Mouse (Mus musculus) lung, embryonic 15.5 days (tissue): ENCODE measurements at regions not wholly inside any gene's neighbourhood (a gene's known extent, or its start where the extent isn't known, plus 50 kb on each side); places are given as distances from the start of the nearest gene placed in this dataset.
"Not testable (repeated sequence)": the region's sequence is repeated elsewhere in the genome, so short reads cannot be mapped to it uniquely, and the experiment has no call there.

Source experiments
- ATAC-seq: fragments of 200-750 bp; cut with Nextera tagmentation; 2 replicates; pipeline ENCODE4 v1.8.0; 2017; ENCODE audit warnings: moderate number of reproducible peaks, borderline replicate concordance; ENCODE audit not compliant: low FRiP score, low TSS enrichment; ENCODE audit errors: extremely low read depth
- H3K27ac ChIP-seq: fragments of 300-500 bp; sonication (generic); 2 replicates; pipeline ENCODE4 v1.5.1; 2015; ENCODE audit warnings: moderate library complexity, mild to moderate bottlenecking, inconsistent platforms
- H3K27me3 ChIP-seq: fragments of 300-500 bp; sonication (generic); 2 replicates; pipeline ENCODE4 v1.6.1; 2015; ENCODE audit warnings: inconsistent platforms
- H3K36me3 ChIP-seq: fragments of 300-500 bp; sonication (generic); 2 replicates; pipeline ENCODE4 v1.6.1; 2015; ENCODE audit warnings: inconsistent platforms
- H3K4me1 ChIP-seq: fragments of 300-500 bp; sonication (generic); 2 replicates; pipeline ENCODE4 v1.6.1; 2015; ENCODE audit warnings: inconsistent platforms
- H3K4me2 ChIP-seq: fragments of 300-500 bp; sonication (generic); 2 replicates; pipeline ENCODE4 v1.6.1; 2015; ENCODE audit warnings: inconsistent platforms, mild to moderate bottlenecking, moderate library complexity
- H3K4me3 ChIP-seq: fragments of 300-500 bp; sonication (generic); 2 replicates; pipeline ENCODE4 v1.5.1; 2015; ENCODE audit warnings: mild to moderate bottlenecking, inconsistent platforms
- H3K9ac ChIP-seq: fragments of 300-500 bp; sonication (generic); 2 replicates; pipeline ENCODE4 v1.6.1; 2015; ENCODE audit warnings: inconsistent platforms
- H3K9me3 ChIP-seq: fragments of 300-500 bp; sonication (generic); 2 replicates; pipeline ENCODE4 v1.6.1; 2016; ENCODE audit warnings: inconsistent platforms
- WGBS: fragments of 180-500 bp; shearing (Covaris S2); methylation state at CpG from one replicate; pipeline ENCODE4 v1.1.7; 2015; 5-methylcytosine and 5-hydroxymethylcytosine counted together

GRCm38 (mm10) chr4:31343312-31344248 is 620.3 kb upstream of the Map3k7 start:
- peak; percentile 64; the same call in 1 of the 2 replicates for ATAC-seq
- Histone ChIP-seq H3K9me3 (no peaks in the 10 kb centered on the region), H3K27me3 (no peaks in the 10 kb centered on the region), H3K4me1 (no peaks in the 10 kb centered on the region), H3K4me2 (no peak overlapping the region), H3K27ac (no peak overlapping the region), H3K36me3 (no peaks in the 10 kb centered on the region), H3K9ac (no peak overlapping the region), H3K4me3 (no peak overlapping the region)
- 36% methylated on average over 5 of the region's 5 CpGs for WGBS

DNA sequence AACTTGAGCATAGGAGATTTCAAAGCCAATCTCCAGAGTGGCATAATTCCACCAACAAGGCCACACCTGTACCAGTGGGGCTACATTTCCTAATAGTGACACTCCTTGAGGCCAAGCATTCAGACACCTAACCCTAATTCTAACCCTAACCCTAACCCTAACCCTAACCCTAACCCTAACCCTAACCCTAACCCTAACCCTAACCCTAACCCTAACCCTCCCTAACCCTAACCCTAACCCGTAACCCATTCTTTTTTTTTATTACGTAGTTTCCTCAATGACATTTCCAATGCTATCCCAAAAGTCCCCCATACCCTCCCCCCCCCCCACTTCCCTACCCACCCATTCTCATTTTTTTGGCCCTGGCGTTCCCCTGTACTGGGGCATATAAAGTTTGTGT is 609.9 kb upstream of the Map3k7 start:
- not testable (repeated sequence) for ATAC-seq, H3K27me3 ChIP-seq, H3K36me3 ChIP-seq, H3K4me3 ChIP-seq, H3K9me3 ChIP-seq, H3K4me1 ChIP-seq, H3K27ac ChIP-seq, H3K4me2 ChIP-seq, H3K9ac ChIP-seq
- WGBS, result 75% methylated on average over 3 of the region's 3 CpGs

DNA sequence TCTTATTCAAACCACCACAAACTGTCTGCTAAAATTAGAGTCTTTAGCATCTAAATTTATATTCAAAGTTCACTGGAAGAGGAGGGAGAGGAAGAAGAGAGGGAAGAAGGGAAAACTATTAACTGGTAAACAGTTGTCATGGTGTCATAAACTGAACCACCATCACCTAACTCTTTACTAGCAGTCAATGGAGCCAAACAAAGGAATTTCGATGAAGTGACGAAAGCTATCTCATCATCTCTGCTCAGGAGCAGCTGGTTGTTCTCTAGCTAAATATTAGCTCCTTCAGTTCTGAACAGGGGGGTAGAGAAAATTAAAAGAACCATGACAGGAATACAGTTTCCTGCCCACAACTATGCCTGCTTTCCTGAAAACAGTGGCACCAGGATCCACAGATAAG is 608.9 kb upstream of the Map3k7 start:
- H3K9ac ChIP-seq, result no peak overlapping the region
- no peaks in the 10 kb centered on the region for H3K27me3 ChIP-seq
- no peaks in the 10 kb centered on the region for H3K36me3 ChIP-seq
- ATAC-seq, result peak; percentile 62
- no peaks in the 10 kb centered on the region for H3K9me3 ChIP-seq
- no peak overlapping the region for H3K4me2 ChIP-seq
- no peak overlapping the region for H3K27ac ChIP-seq
- H3K4me1 ChIP-seq, result no peaks in the 10 kb centered on the region
- no peak overlapping the region for H3K4me3 ChIP-seq
- 50% methylated on average over 2 of the region's 2 CpGs for WGBS

DNA sequence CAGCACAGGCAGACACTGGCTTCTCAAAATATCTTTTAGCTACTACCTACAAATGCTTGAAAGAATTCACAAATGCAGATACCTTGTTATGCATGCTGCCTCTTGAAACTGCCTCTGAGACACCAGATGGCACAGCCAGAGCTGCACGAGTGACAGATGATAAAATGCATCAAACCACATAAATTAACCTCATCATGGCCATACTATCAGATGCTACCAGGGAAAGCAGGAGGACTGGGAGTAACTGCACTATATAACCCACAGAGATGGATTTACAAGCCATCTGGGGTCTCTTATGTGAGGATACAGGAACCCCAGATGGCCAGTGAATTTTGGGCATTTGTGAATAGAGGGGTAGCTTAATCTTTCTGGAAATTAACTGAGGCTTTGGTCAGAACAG is 597.7 kb upstream of the Map3k7 start:
- Histone ChIP-seq H3K4me3 (no peak overlapping the region), H3K9ac (no peak overlapping the region), H3K4me2 (no peak overlapping the region), H3K27me3 (no peaks in the 10 kb centered on the region), H3K4me1 (no peaks in the 10 kb centered on the region), H3K27ac (no peak overlapping the region), H3K9me3 (no peaks in the 10 kb centered on the region), H3K36me3 (no peaks in the 10 kb centered on the region)
- ATAC-seq, result no peak
- 54% methylated on average over 1 of the region's 1 CpGs for WGBS

- no peaks in the 10 kb centered on the region for H3K27me3 ChIP-seq
- WGBS, result 57% methylated on average over 5 of the region's 5 CpGs
- ATAC-seq, result no peak
Measured at GRCm38 (mm10) chr4:31367031-31367430, 596.9 kb upstream of the Map3k7 start.

GRCm38 (mm10) chr4:31370062-31370461 is 593.8 kb upstream of the Map3k7 start:
- Histone ChIP-seq H3K4me2 (no peak overlapping the region), H3K9me3 (no peaks in the 10 kb centered on the region), H3K9ac (no peak overlapping the region), H3K4me3 (no peak overlapping the region), H3K27ac (no peak overlapping the region), H3K36me3 (no peaks in the 10 kb centered on the region), H3K4me1 (no peaks in the 10 kb centered on the region), H3K27me3 (no peaks in the 10 kb centered on the region)
- ATAC-seq, result no peak
- 59% methylated on average over 7 of the region's 7 CpGs for WGBS

More at GRCm38 (mm10) chr4:31367031-31367430, 596.9 kb upstream of the Map3k7 start:
- no peaks in the 10 kb centered on the region for H3K9me3 ChIP-seq
- H3K9ac ChIP-seq, result no peak overlapping the region
- H3K4me2 ChIP-seq, result no peak overlapping the region
- no peaks in the 10 kb centered on the region for H3K4me1 ChIP-seq
- no peaks in the 10 kb centered on the region for H3K36me3 ChIP-seq
- no peak overlapping the region for H3K4me3 ChIP-seq
- no peak overlapping the region for H3K27ac ChIP-seq

DNA sequence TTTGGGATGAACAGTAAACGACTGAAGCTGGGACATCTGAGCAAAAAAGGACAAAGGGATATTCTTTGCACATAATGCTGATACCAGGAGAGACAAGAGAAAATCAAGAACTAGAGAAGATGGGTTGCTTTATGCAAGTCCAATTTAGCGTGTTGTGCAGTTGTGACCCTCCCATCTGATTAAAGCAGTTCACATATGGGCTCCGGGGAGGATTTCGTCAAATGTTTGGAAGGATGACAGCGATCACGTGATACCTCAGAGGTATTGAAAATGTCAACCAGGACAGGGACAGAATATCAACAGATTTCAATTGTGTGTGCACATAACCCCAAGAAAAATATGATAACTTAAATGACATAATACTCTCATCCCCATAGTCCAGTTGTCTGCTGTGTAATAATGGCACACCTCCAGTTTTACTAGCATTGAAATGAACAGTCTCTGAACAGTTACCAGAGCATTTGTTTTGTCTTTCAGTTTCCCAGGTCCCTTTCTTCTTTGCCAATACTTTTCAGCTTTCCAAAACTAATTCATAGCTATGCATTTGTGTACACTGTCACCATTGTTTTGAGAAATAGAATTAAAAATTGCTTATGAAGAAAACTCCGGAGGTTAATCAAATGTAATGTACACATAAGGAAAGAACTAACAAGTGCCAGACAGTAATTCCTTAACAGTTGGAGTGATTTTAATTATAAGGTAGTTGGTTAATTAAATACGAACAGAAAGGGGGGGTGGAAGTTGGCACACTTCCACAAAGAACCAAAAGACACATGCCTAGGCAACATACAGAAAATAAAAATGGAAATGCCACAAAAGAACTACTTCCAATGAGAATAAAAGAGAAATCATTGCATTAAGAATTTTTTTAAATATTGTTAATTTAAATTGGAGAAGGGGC is 582.6 kb upstream of the Map3k7 start:
- H3K27me3 ChIP-seq, result no peaks in the 10 kb centered on the region
- no peak overlapping the region for H3K9ac ChIP-seq
- H3K4me3 ChIP-seq, result no peak overlapping the region
- no peaks in the 10 kb centered on the region for H3K9me3 ChIP-seq
- no peak overlapping the region for H3K4me2 ChIP-seq
- 88% methylated on average over 8 of the region's 8 CpGs for whole genome bisulfite sequencing
- no peak for ATAC-seq
- no peaks in the 10 kb centered on the region for H3K4me1 ChIP-seq
- H3K27ac ChIP-seq, result no peak overlapping the region
- no peaks in the 10 kb centered on the region for H3K36me3 ChIP-seq

- Histone ChIP-seq H3K4me3 (no peak overlapping the region), H3K9ac (no peak overlapping the region), H3K4me1 (no peaks in the 10 kb centered on the region), H3K27ac (no peak overlapping the region), H3K27me3 (no peaks in the 10 kb centered on the region), H3K9me3 (no peaks in the 10 kb centered on the region), H3K36me3 (no peaks in the 10 kb centered on the region), H3K4me2 (no peak overlapping the region)
- 50% methylated on average over 4 of the region's 4 CpGs for WGBS
- no peak for ATAC-seq
Measured at GRCm38 (mm10) chr4:31392932-31393632, 570.8 kb upstream of the Map3k7 start.

GRCm38 (mm10) chr4:31395538-31395937 is 568.4 kb upstream of the Map3k7 start:
- H3K27ac ChIP-seq, result no peak overlapping the region
- H3K9ac ChIP-seq, result no peak overlapping the region
- ATAC-seq, result no peak
- no peak overlapping the region for H3K4me3 ChIP-seq
- H3K27me3 ChIP-seq, result no peaks in the 10 kb centered on the region
- H3K36me3 ChIP-seq, result no peaks in the 10 kb centered on the region
- no peaks in the 10 kb centered on the region for H3K9me3 ChIP-seq
- H3K4me1 ChIP-seq, result no peaks in the 10 kb centered on the region
- H3K4me2 ChIP-seq, result no peak overlapping the region
- 54% methylated on average over 4 of the region's 4 CpGs for WGBS

GRCm38 (mm10) chr4:31403976-31404375 is 559.9 kb upstream of the Map3k7 start:
- peaks cover 15% of the 10 kb centered on the region for H3K4me1 ChIP-seq
- H3K27me3 ChIP-seq, result no peaks in the 10 kb centered on the region
- no peak for ATAC-seq
- no peaks in the 10 kb centered on the region for H3K36me3 ChIP-seq
- no peak overlapping the region for H3K9ac ChIP-seq
- H3K9me3 ChIP-seq, result no peaks in the 10 kb centered on the region
- H3K4me3 ChIP-seq, result no peak overlapping the region
- no peak overlapping the region for H3K4me2 ChIP-seq
- WGBS, result 72% methylated on average over 8 of the region's 8 CpGs
- H3K27ac ChIP-seq, result 0 out of 2 replicates have a peak overlapping the region, but pooled peaks have one; percentile 56

DNA sequence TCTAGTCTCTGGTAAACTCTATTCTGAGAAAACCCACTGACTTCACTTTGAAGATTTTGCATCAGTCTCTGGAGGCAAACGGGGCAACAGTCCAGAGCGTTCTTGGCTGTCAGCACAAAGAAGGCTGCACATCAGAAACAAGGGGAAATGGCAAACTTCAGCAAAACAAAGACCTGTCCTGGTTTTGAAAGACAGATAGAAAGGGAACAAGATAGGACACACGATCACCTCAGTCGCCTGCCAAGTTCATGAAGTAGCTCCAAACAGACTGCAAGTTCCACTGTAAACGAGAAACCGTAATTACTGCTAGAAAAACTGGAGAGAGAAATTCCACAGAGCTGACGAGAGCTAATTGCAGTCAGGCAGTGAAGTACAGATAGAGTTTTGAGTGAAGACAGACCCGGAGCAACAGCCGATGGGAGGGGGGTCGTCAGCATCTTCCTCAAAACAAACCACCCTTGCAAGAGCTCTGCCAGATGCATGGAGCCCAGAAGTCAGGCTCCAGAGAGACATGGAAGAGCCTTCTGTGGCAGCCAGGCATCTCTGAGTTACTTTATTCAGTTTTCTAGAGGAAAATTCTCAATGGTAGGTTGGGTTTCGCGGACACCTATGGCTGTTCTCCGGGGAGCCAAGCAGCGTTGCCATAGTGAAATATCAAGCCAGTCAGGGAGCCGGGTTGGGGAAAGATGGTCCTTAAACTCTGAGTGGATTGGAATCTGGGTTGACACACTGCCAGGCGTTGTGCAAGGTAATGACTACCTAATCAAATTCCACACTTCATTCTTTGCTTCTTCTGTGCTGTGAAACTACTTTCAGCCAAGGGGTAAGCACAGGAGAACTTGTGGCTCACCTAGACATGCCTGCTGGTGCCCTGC is 558.8 kb upstream of the Map3k7 start:
- Histone ChIP-seq H3K27ac (peak overlapping the region; percentile 56), H3K4me1 (peaks cover 15% of the 10 kb centered on the region), H3K36me3 (no peaks in the 10 kb centered on the region), H3K9ac (no peak overlapping the region), H3K4me2 (peak overlapping the region; percentile 30), H3K9me3 (no peaks in the 10 kb centered on the region), H3K4me3 (no peak overlapping the region), H3K27me3 (no peaks in the 10 kb centered on the region)
- WGBS, result 30% methylated on average over 16 of the region's 16 CpGs
- ATAC-seq, result peak; percentile 66; the same call in 1 of the 2 replicates
